Mouse (Mus musculus): ENCODE data around the gene 2410015M20Rik. TPM values are rescaled to one million over a fixed set of nuclear protein-coding genes. Genes with fewer than 3 reads are reported as not detected.
A peak's percentile ranks its signal among the peaks of the same experiment; 100 is the strongest.
"Not testable (repeated sequence)": the region's sequence is repeated elsewhere in the genome, so short reads cannot be mapped to it uniquely, and the experiment has no call there.

2410015M20Rik gene
- 100 to 1,000 TPM; 168 to 176 TPM for total RNA-seq (2021)
- long read RNA-seq, experiment 1, transcript 2410015M20Rik-201 (4 exons, 755 nt) = major isoform, 74 of 81 reads
- long read RNA-seq, experiment 1, partial matches to known transcripts = 3 of 81 reads
- long read RNA-seq, experiment 1, other reads (novel, unspliced or antisense) = 4 of 81 reads
- long read RNA-seq, experiment 2, transcript 2410015M20Rik-201 (4 exons, 755 nt) = major isoform, 63 of 64 reads
- long read RNA-seq, experiment 2, partial matches to known transcripts = 0 of 64 reads
- long read RNA-seq, experiment 2, other reads (novel, unspliced or antisense) = 1 of 64 reads

GRCm38 (mm10) chr17:56609452-56610171 lies at the start of gene 2410015M20Rik:
Gene 2410015M20Rik (minus strand): TSS chr17:56609771.
- intact Hi-C loops (cut with DNase I) = no loop called here

GRCm38 (mm10) chr17:56656171-56656570 lies 46.6 kb upstream of the 2410015M20Rik start:
- intact Hi-C loops (cut with DNase I) = no loop called here
- DNase-seq (ENCODE audit: low spot score in 2 of 2) = no peak

More at GRCm38 (mm10) chr17:56609452-56610171, at the start of gene 2410015M20Rik:
- DNase-seq (ENCODE audit: low spot score in 2 of 2) = peak; percentile 97 to 98

GRCm38 (mm10) chr17:56655311-56655710 lies 45.7 kb upstream of the 2410015M20Rik start:
- DNase-seq (ENCODE audit: low spot score in 2 of 2) = no peak
- intact Hi-C loops (cut with DNase I) = no loop called here

GRCm38 (mm10) chr17:56654771-56655170 lies 45.2 kb upstream of the 2410015M20Rik start:
- intact Hi-C loops (cut with DNase I) = no loop called here
- DNase-seq (ENCODE audit: low spot score in 2 of 2) = no peak

- DNase-seq (ENCODE audit: low spot score in 2 of 2) = no peak
Measured at GRCm38 (mm10) chr17:56651801-56652200, 42.2 kb upstream of the 2410015M20Rik start.

GRCm38 (mm10) chr17:56647546-56647945 lies 38.0 kb upstream of the 2410015M20Rik start:
- DNase-seq (ENCODE audit: low spot score in 2 of 2) = no peak
- intact Hi-C loops (cut with DNase I) = no loop called here

More at GRCm38 (mm10) chr17:56651801-56652200, 42.2 kb upstream of the 2410015M20Rik start:
- intact Hi-C loops (cut with DNase I) = no loop called here

- intact Hi-C loops (cut with DNase I) = no loop called here
- DNase-seq (ENCODE audit: low spot score in 2 of 2) = no peak
Measured at GRCm38 (mm10) chr17:56643237-56643636, 33.7 kb upstream of the 2410015M20Rik start.

GRCm38 (mm10) chr17:56634023-56634422 lies 24.5 kb upstream of the 2410015M20Rik start:
- DNase-seq (ENCODE audit: low spot score in 2 of 2) = no peak
- intact Hi-C loops (cut with DNase I) = no loop called here

GRCm38 (mm10) chr17:56631807-56632206 lies 22.2 kb upstream of the 2410015M20Rik start:
- DNase-seq (ENCODE audit: low spot score in 2 of 2) = no peak
- intact Hi-C loops (cut with DNase I) = no loop called here

GRCm38 (mm10) chr17:56629800-56630781 lies 20.5 kb upstream of the 2410015M20Rik start:
- DNase-seq (ENCODE audit: low spot score in 2 of 2) = not testable (repeated sequence)

GRCm38 (mm10) chr17:56627530-56628277 lies 18.1 kb upstream of the 2410015M20Rik start, which contains the start of gene Catsperd:
Gene Catsperd (plus strand): TSS chr17:56628143.
- intact Hi-C loops (cut with DNase I) = loop anchor here (2.0 kb wide), 1 partner anchor 41 kb away; no protein-coding TSS in a partner anchor
- DNase-seq (ENCODE audit: low spot score in 2 of 2) = no peak

More at GRCm38 (mm10) chr17:56629800-56630781, 20.5 kb upstream of the 2410015M20Rik start:
- intact Hi-C loops (cut with DNase I) = not testable (repeated sequence)

GRCm38 (mm10) chr17:56626754-56627470 lies 17.3 kb upstream of the 2410015M20Rik start, which contains the start of gene Lonp1:
Gene Lonp1 (minus strand): TSS chr17:56626887.
- peak; percentile 92 to 97 for DNase-seq (ENCODE audit: low spot score in 2 of 2)
- intact Hi-C loops (cut with DNase I) = loop anchor here (2.0 kb wide), 1 partner anchor 42 kb away; no protein-coding TSS in a partner anchor

GRCm38 (mm10) chr17:56626260-56626659 lies 16.7 kb upstream of the 2410015M20Rik start:
- no peak for DNase-seq (ENCODE audit: low spot score in 2 of 2)
- intact Hi-C loops (cut with DNase I) = loop anchor here (2.0 kb wide), 1 partner anchor 43 kb away; no protein-coding TSS in a partner anchor

GRCm38 (mm10) chr17:56625495-56625894 lies 15.9 kb upstream of the 2410015M20Rik start:
- intact Hi-C loops (cut with DNase I) = no loop called here
- no peak for DNase-seq (ENCODE audit: low spot score in 2 of 2)

- intact Hi-C loops (cut with DNase I) = no loop called here
- DNase-seq (ENCODE audit: low spot score in 2 of 2) = no peak
Measured at GRCm38 (mm10) chr17:56617628-56618027, 8.1 kb upstream of the 2410015M20Rik start.

GRCm38 (mm10) chr17:56616725-56617124 lies 7.2 kb upstream of the 2410015M20Rik start:
- no peak for DNase-seq (ENCODE audit: low spot score in 2 of 2)
- intact Hi-C loops (cut with DNase I) = no loop called here

GRCm38 (mm10) chr17:56615792-56616191 lies 6.2 kb upstream of the 2410015M20Rik start:
- DNase-seq (ENCODE audit: low spot score in 2 of 2) = no peak
- intact Hi-C loops (cut with DNase I) = no loop called here
